Mouse (Mus musculus): ENCODE data around the gene Hist1h3g. TPM values are rescaled to one million over a fixed set of nuclear protein-coding genes. Genes with fewer than 3 reads are reported as not detected.
"Not testable (repeated sequence)": the region's sequence is repeated elsewhere in the genome, so short reads cannot be mapped to it uniquely, and the experiment has no call there.

Gene Hist1h3g
- polyA plus RNA-seq, 1 experiment from 2014 or later: 8.1 TPM

DNA sequence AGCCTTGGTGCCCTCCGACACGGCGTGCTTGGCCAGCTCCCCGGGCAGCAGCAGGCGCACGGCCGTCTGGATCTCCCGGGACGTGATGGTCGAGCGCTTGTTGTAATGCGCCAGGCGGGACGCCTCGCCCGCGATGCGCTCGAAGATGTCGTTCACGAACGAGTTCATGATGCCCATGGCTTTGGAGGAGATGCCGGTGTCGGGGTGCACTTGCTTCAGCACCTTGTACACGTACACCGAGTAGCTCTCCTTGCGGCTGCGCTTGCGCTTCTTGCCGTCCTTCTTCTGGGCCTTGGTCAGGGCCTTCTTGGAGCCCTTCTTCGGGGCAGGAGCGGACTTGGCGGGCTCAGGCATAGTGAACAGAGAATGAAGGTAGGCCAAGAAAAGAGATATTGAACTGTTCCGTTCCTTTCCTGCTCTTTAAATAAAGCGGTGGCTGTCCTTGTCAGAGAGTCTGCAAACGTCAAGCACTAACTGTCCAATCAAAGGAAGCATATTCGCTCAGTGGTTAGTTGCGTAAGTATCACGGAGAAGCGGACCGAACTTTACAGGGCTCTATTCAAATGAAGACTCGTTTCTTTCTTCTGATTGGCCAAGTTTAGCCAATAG lies 7.9 kb downstream of the Hist1h3g start, which contains the start of gene Hist1h2bh:
Gene Hist1h2bh (minus strand): TSS at position 394 of the 609 bp plus-strand sequence.
- not testable (repeated sequence) for H3K27me3 ChIP-seq (ENCODE audit: poor library complexity, severe bottlenecking); H3K36me3 ChIP-seq (replicated peaks); H3K9me3 ChIP-seq
- WGBS: under 1% methylated on average over 32 of the region's 42 CpGs
- H3K27ac ChIP-seq: peak within 1 kb of the TSS; percentile 95
- H3K4me3 ChIP-seq: peak within 1 kb of the TSS; percentile 57
- peak; percentile 77 for DNase-seq (ENCODE audit: extremely low spot score, low spot score)
- H3K4me1 ChIP-seq: peaks cover 25% of the 10 kb centered on the region

DNA sequence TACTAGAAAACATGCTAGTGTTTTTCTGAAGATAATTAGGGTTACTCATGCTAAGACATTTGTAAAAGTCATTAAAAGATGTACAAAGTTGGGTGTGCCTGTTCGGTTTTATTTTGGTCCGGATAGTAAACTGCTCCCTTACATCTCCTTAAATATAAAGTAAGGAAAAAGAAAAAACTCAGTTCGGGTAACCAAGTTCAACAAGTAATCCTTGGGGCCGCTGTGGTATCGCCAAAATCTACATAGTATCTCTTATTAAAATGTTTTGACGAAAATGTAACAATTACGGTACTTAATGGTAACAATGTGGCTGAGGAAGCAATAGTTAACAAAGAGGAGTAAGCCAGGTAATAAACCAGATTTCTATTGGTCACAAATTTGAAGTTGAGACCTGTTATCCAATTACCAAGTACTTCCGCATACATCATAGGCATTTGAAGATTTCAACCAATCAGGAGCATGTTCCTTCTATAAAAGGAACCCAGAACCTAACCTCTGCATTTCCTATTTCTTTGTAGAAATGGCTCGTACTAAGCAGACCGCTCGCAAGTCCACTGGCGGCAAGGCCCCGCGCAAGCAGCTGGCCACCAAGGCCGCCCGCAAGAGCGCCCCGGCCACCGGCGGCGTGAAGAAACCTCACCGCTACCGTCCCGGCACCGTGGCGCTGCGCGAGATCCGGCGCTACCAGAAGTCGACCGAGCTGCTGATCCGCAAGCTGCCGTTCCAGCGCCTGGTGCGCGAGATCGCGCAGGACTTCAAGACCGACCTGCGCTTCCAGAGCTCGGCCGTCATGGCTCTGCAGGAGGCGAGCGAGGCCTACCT lies 9.0 kb downstream of the Hist1h3g start, which contains the start of gene Hist1h3f:
Gene Hist1h3f (plus strand): TSS at position 88 of the 822 bp plus-strand sequence.
- Histone ChIP-seq H3K4me1 (peaks cover 26% of the 10 kb centered on the region), H3K9me3 (no peaks in the 10 kb centered on the region), H3K27me3 (ENCODE audit: poor library complexity, severe bottlenecking) (no peaks in the 10 kb centered on the region), H3K36me3 (replicated peaks) (no peaks in the 10 kb centered on the region), H3K4me3 (peak within 1 kb of the TSS; percentile 57), H3K27ac (peak within 1 kb of the TSS; percentile 95)
- 1% methylated on average over 28 of the region's 45 CpGs for WGBS
- DNase-seq (ENCODE audit: extremely low spot score, low spot score): peak; percentile 58

DNA sequence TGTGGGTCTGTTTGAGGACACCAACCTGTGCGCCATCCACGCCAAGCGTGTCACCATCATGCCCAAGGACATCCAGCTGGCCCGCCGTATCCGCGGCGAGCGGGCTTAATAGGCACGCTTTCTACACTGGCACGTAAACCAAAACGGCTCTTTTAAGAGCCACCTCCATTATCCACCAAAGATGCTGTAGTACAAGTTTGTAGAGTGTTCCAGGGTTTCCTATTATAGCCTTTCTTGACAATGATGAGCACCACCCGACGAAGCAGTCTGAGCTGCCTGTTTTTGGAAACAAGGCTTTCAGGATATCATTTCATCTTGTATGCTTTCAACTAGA lies 9.5 kb downstream of the Hist1h3g start:
- WGBS: 0% methylated on average over 14 of the region's 14 CpGs
- H3K4me3 ChIP-seq: peak overlapping the region; percentile 57
- peaks cover 26% of the 10 kb centered on the region for H3K4me1 ChIP-seq
- H3K27me3 ChIP-seq (ENCODE audit: poor library complexity, severe bottlenecking); H3K9me3 ChIP-seq; H3K36me3 ChIP-seq (replicated peaks): not testable (repeated sequence)
- H3K27ac ChIP-seq: peak overlapping the region; percentile 95
- DNase-seq (ENCODE audit: extremely low spot score, low spot score): peak; percentile 14

DNA sequence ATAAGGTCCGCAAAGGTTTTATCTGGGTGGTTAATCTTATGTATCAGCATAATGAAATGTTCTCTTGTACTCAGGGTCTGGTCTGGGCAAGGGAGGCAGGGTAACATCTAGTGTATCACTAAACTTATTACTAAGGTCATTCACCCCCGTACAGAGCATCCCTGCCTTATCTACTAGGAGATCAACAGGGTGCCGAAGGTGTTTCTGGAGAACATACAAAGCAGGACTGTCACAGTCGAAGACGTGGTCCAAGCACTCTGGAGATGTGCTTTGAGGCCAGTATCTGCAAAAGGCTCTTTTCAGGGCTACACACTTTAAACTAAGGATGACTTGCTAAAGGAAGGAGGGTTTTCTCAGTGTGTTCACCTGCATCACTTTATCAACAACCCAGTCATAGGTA lies 11.5 kb downstream of the Hist1h3g start:
- H3K4me3 ChIP-seq: peak overlapping the region; percentile 31; the same call in 1 of the 2 replicates
- H3K4me1 ChIP-seq: peaks cover 36% of the 10 kb centered on the region
- no peaks in the 10 kb centered on the region for H3K27me3 ChIP-seq (ENCODE audit: poor library complexity, severe bottlenecking)
- H3K27ac ChIP-seq: peak overlapping the region; percentile 76
- WGBS: 78% methylated on average over 5 of the region's 5 CpGs
- DNase-seq (ENCODE audit: extremely low spot score, low spot score): no peak
- no peaks in the 10 kb centered on the region for H3K9me3 ChIP-seq
- H3K36me3 ChIP-seq (replicated peaks): no peaks in the 10 kb centered on the region

DNA sequence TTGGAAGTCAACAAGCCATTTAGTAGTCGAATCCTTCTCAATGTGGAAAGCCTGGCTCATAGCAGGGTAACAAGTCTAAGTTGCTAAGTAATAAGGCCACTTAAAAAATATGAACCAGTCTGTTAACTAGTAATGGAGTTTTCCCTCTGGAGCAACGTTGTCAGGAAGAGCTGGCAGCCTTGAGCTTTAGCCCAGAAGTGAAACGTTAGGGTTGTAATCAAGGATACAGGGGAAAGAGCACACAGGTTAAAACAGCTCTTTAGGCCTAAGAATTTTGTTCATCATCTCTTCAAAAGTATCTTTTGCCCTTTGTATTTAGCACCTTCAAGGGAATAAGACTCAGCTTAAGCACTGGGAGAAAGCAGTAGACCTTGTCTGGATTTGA lies 15.5 kb downstream of the Hist1h3g start:
- peaks cover 48% of the 10 kb centered on the region for H3K4me1 ChIP-seq
- peak overlapping the region; percentile 54 for H3K4me3 ChIP-seq
- peak overlapping the region; percentile 98 for H3K27ac ChIP-seq
- H3K27me3 ChIP-seq (ENCODE audit: poor library complexity, severe bottlenecking): no peaks in the 10 kb centered on the region
- no peaks in the 10 kb centered on the region for H3K9me3 ChIP-seq
- peak; percentile 45 for DNase-seq (ENCODE audit: extremely low spot score, low spot score)
- 10% methylated on average over 3 of the region's 3 CpGs for WGBS
- no peaks in the 10 kb centered on the region for H3K36me3 ChIP-seq (replicated peaks)

DNA sequence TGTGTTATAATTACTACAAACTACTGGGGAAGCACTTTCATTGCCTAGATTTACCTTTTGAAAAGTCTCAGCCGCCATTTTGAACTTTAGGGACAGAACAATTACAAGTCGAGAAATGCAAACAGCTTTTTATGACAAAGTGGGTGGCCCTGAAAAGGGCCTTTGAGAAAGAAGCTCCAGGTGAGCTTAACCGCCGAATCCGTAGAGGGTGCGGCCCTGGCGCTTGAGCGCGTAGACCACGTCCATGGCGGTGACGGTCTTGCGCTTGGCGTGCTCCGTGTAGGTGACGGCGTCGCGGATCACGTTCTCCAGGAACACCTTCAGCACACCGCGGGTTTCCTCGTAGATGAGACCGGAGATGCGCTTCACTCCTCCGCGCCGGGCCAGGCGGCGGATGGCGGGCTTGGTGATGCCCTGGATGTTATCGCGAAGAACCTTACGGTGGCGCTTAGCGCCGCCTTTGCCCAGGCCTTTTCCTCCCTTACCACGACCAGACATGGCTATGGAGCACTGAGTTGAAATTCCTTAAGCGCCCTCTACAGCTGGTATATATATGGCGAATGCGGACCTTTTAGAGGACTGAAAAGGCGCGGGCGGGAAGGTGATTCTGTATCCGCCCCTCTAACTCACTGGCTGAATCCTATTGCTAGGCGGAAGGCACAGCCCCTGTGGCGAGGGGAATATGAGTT lies 16.1 kb downstream of the Hist1h3g start, which contains the start of gene Hist1h4f:
Gene Hist1h4f (minus strand): TSS at position 503 of the 689 bp plus-strand sequence.
- Histone ChIP-seq H3K27ac (peak within 1 kb of the TSS; percentile 98), H3K4me3 (peak within 1 kb of the TSS; percentile 54), H3K4me1 (peaks cover 45% of the 10 kb centered on the region)
- under 1% methylated on average over 47 of the region's 47 CpGs for WGBS
- not testable (repeated sequence) for H3K36me3 ChIP-seq (replicated peaks); H3K27me3 ChIP-seq (ENCODE audit: poor library complexity, severe bottlenecking); H3K9me3 ChIP-seq
- peak; percentile 93 for DNase-seq (ENCODE audit: extremely low spot score, low spot score)

DNA sequence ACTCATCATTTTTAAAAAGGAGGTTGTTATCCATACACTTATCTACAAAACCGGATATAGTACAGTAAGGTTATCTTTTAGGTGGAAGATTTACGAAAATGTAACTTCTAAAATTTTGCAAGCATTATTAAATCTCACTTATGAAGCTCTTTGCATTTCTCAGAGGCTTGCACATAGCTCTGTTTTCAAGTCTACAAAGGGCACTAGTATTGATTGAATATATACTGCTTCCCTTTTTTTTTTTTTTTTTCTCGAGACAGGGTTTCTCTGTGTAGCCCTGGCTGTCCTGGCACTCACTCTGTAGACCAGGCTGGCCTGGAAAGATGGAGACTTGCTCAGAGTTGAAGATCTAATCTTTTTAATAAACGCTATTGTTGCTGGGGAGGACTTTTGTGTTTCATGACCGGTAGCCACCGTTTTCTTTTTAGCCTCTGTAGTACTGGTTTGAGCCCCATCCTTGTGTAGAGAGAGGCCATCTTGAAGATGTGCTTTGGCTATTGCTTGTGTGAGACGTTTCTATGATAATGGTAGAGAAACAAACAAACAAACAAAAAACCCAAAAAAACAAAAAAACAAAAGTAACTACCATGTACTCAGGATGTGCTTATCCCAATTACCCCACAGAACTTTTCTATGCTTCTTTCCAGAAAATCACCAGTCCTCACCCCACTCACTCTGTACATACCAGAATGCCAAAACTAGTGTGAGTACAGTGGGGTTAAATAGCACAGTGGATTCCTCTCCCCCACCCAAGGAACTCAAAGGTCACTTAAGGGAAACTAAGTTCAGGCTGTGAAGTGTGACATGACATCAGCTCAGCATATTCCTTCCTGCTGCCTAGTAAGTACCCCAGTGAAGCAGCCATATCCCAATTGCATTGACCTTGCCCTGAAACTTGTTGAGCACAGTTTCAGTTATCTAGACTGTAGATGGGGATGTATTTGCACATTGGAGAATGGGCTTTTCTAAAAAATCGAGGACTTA lies 17.0 kb downstream of the Hist1h3g start:
- H3K27me3 ChIP-seq (ENCODE audit: poor library complexity, severe bottlenecking): no peaks in the 10 kb centered on the region
- peak overlapping the region; percentile 54 for H3K4me3 ChIP-seq
- H3K4me1 ChIP-seq: peaks cover 49% of the 10 kb centered on the region
- H3K9me3 ChIP-seq: no peaks in the 10 kb centered on the region
- no peaks in the 10 kb centered on the region for H3K36me3 ChIP-seq (replicated peaks)
- H3K27ac ChIP-seq: peak overlapping the region; percentile 98
- DNase-seq (ENCODE audit: extremely low spot score, low spot score): no peak
- 61% methylated on average over 8 of the region's 8 CpGs for WGBS

DNA sequence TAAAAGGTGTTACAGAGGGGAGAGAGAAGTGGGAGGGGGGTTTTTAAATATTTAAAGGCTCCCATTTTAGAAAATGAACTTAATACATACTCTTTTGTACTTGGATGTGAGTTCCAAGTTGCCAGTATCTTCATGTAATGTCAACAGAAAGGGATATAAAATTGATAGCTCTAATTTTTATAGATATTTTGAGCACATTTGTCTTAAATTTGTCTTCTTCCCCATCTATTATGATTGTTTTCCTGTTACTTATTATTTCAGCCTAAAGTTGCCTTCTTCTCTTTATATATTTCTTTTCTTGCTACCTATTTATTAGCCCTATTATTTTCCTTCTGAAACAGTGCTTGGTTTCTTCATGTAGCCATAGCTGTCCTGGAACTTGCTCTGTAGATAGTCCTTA lies 17.7 kb downstream of the Hist1h3g start, which contains the start of gene Hist1h1d:
Gene Hist1h1d (plus strand): TSS at position 301 of the 400 bp plus-strand sequence.
- DNase-seq (ENCODE audit: extremely low spot score, low spot score): no peak
- H3K36me3 ChIP-seq (replicated peaks): no peaks in the 10 kb centered on the region
- peak within 1 kb of the TSS; percentile 70; the same call in 1 of the 2 replicates for H3K4me3 ChIP-seq
- H3K27ac ChIP-seq: peak within 1 kb of the TSS; percentile 98
- no peaks in the 10 kb centered on the region for H3K9me3 ChIP-seq
- H3K27me3 ChIP-seq (ENCODE audit: poor library complexity, severe bottlenecking): no peaks in the 10 kb centered on the region
- H3K4me1 ChIP-seq: peaks cover 50% of the 10 kb centered on the region

DNA sequence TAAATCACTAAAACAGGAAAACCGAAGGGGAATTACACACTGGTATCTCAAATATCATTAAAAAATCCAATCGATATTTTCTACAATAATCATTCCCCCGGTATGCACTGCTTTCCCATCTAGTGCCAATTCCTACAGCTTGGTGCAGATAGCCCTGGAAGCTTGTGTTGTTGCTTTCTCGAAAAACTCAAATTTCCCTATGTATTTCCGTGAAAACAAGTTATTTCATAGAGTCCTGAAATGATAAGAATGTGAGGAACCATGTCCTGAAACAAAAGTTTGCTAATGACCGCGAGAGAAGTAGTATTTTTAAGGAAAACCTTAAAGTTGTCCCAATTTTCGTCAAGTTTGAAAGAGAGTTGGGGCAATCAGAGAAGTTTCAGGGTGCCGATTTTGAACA lies 19.2 kb downstream of the Hist1h3g start:
- H3K4me3 ChIP-seq: peak overlapping the region; percentile 70
- 28% methylated on average over 9 of the region's 9 CpGs for WGBS
- H3K36me3 ChIP-seq (replicated peaks): no peaks in the 10 kb centered on the region
- no peak for DNase-seq (ENCODE audit: extremely low spot score, low spot score)
- H3K27me3 ChIP-seq (ENCODE audit: poor library complexity, severe bottlenecking): no peaks in the 10 kb centered on the region
- H3K27ac ChIP-seq: peak overlapping the region; percentile 98
- no peaks in the 10 kb centered on the region for H3K9me3 ChIP-seq
- H3K4me1 ChIP-seq: peaks cover 45% of the 10 kb centered on the region

DNA sequence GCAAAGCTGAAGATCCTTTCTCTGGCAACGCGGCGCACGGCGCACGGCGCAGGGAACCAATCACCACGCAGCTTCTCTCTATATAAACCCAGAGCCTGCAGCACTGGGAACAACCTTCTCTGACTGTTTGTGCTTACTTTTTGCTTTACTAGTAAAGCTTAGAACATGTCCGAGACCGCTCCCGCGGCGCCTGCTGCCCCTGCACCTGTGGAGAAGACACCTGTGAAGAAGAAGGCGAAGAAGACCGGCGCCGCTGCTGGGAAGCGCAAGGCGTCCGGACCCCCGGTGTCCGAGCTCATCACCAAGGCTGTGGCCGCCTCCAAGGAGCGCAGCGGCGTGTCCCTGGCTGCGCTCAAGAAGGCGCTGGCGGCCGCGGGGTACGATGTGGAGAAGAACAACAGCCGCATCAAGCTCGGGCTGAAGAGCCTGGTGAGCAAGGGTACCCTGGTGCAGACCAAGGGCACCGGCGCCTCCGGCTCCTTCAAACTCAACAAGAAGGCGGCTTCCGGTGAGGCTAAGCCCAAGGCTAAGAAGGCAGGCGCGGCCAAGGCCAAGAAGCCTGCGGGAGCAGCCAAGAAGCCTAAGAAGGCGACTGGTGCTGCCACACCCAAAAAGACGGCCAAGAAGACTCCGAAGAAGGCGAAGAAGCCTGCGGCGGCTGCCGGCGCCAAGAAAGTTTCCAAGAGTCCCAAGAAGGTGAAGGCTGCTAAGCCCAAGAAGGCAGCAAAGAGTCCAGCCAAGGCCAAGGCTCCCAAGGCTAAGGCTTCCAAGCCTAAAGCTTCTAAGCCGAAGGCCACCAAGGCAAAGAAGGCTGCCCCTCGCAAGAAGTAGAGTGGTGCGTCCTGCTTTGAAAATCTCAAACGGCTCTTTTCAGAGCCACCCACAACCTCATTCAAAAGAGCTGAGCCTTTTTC lies 20.0 kb downstream of the Hist1h3g start:
- Histone ChIP-seq H3K27me3 (ENCODE audit: poor library complexity, severe bottlenecking) (no peaks in the 10 kb centered on the region), H3K36me3 (replicated peaks) (no peaks in the 10 kb centered on the region), H3K27ac (peak overlapping the region; percentile 98), H3K4me1 (peaks cover 44% of the 10 kb centered on the region), H3K4me3 (peak overlapping the region; percentile 70), H3K9me3 (no peaks in the 10 kb centered on the region)
- DNase-seq (ENCODE audit: extremely low spot score, low spot score): peak; percentile 89
- WGBS: under 1% methylated on average over 54 of the region's 54 CpGs

DNA sequence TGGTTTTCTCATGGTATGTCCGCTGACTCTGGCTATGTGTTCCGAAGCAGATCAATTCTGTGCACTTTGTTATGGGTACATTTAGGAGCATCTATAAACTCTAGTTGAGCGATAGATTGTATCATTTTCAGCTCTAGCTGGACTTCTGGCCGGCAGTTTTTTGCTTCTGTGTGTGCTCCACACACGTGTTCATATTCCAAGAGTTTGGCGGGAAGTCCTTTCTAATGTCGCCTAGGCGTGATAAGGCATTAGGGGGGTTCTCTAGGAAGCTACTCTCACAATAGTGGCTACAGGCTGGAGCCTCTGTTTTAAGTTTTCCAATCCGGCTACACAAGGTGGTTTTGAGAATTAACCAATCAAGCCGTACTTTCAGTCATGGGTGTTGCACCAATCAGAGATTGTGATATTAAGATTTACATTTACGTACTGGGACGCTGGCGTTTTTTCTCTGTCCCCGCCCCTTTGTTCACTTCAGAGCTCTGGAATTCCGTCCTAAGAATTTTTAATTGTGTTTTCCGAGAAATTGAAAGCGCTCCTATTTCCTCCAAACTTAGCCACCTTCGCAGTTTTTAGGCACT lies 20.7 kb downstream of the Hist1h3g start:
- Histone ChIP-seq H3K9me3 (no peaks in the 10 kb centered on the region), H3K4me1 (peaks cover 36% of the 10 kb centered on the region), H3K36me3 (replicated peaks) (no peaks in the 10 kb centered on the region), H3K27me3 (ENCODE audit: poor library complexity, severe bottlenecking) (no peaks in the 10 kb centered on the region), H3K27ac (peak overlapping the region; percentile 98), H3K4me3 (peak overlapping the region; percentile 70)
- DNase-seq (ENCODE audit: extremely low spot score, low spot score): peak; percentile 80
- under 1% methylated on average over 18 of the region's 18 CpGs for WGBS

Data from forebrain, embryonic 10.5 days (tissue).